Mouse (Mus musculus): ENCODE data around the gene Postn. TPM values are rescaled to one million over a fixed set of nuclear protein-coding genes. Genes with fewer than 3 reads are reported as not detected.

Gene Postn
- polyA plus RNA-seq (2017; shearing (Covaris generic)), result 0.27 TPM

GRCm38 (mm10) chr3:54360897-54361296 lies at the start of gene Postn:
Gene Postn (plus strand): TSS chr3:54361109.

Other genes with a start within 250 kb of the Postn start
- gene Trpc4, start 205.1 kb upstream of the Postn start, polyA plus RNA-seq (2017; shearing (Covaris generic)), result not detected

Data from CD4-positive, CD25-positive, alpha-beta regulatory T cell, adult 9 weeks (primary cell).